Mouse (Mus musculus): ENCODE measurements around the gene Psmd14. TPM values are rescaled to one million over a fixed set of nuclear protein-coding genes. Genes with fewer than 3 reads are reported as not detected.

The Psmd14 gene
- polyA plus RNA-seq, 1 experiment = 70.8 TPM

- 81% methylated on average over 3 of the region's 3 CpGs for WGBS
- TF ChIP-seq CTCF (IDR thresholded peaks at IDR 0.05; ENCODE audit: control insufficient read depth, insufficient read depth, low read length) = no peak
- TF ChIP-seq POLR2A (IDR thresholded peaks at IDR 0.05; ENCODE audit: borderline replicate concordance, control insufficient read depth, low read depth, low read length) = no peak
- no peak overlapping the region for H3K4me3 ChIP-seq (replicated peaks; ENCODE audit: control insufficient read depth, low read depth, low read length)
- H3K4me1 ChIP-seq (ENCODE audit: control insufficient read depth, insufficient read depth, low read length) = no peaks in the 10 kb centered on the region; the same call in 1 of the 2 replicates
- H3K27ac ChIP-seq (ENCODE audit: control insufficient read depth, insufficient read depth, low read depth, low read length, poor library complexity) = no peak overlapping the region
Measured at GRCm38 (mm10) chr2:61689086-61689485, 22.4 kb upstream of the Psmd14 start.

DNA sequence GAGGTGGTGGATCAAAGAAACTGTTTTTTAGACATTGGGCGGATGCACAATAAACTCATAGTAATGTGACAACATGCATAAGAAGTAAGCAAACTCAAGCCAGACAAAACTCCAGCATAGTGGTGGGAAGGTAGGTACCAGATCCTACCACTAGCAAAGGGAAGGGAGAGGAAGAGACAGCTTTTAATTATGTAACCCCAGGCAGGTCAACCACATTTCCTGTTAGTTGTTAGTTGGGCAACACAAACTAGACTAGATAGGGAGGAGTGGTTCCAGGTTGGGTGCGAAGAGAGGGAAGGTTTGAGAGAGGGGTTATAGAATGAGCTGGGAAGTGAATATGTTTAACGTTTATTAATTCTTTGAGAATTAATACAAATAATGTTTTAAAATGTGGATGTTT is 1.9 kb upstream of the Psmd14 start:
- WGBS = 66% methylated on average over 3 of the region's 3 CpGs
- no peak overlapping the region for H3K27ac ChIP-seq (ENCODE audit: control insufficient read depth, insufficient read depth, low read depth, low read length, poor library complexity)
- TF ChIP-seq POLR2A (IDR thresholded peaks at IDR 0.05; ENCODE audit: borderline replicate concordance, control insufficient read depth, low read depth, low read length) = no peak
- TF ChIP-seq CTCF (IDR thresholded peaks at IDR 0.05; ENCODE audit: control insufficient read depth, insufficient read depth, low read length) = no peak
- no peak overlapping the region for H3K4me3 ChIP-seq (replicated peaks; ENCODE audit: control insufficient read depth, low read depth, low read length)
- peaks cover 2% of the 10 kb centered on the region for H3K4me1 ChIP-seq (ENCODE audit: control insufficient read depth, insufficient read depth, low read length)

DNA sequence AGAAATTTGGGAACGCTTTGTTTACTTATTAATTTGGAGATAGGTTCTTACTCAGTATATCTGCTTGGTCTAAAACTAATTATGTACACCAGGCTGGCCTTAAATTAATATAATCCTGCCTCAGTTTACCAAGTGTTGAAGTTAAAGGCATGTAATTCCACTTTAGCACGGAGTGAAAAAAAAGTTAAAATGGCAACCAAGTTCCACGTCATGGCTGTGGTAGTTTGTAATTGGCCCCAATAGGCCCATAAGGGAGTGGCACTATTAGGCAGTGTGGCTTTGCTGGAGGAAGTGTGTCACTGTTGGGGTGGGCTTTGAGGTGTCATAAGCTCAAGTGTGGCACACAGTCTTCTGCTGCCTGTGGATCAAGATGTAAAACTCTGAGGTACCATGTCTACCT is 1.0 kb downstream of the Psmd14 start:
- Histone ChIP-seq H3K4me3 (replicated peaks; ENCODE audit: control insufficient read depth, low read depth, low read length) (peak overlapping the region; percentile 43), H3K4me1 (ENCODE audit: control insufficient read depth, insufficient read depth, low read length) (peaks cover 2% of the 10 kb centered on the region), H3K27ac (ENCODE audit: control insufficient read depth, insufficient read depth, low read depth, low read length, poor library complexity) (no peak overlapping the region)
- 41% methylated on average over 3 of the region's 3 CpGs for whole genome bisulfite sequencing
- TF ChIP-seq POLR2A (IDR thresholded peaks at IDR 0.05; ENCODE audit: borderline replicate concordance, control insufficient read depth, low read depth, low read length) (no peak), CTCF (IDR thresholded peaks at IDR 0.05; ENCODE audit: control insufficient read depth, insufficient read depth, low read length) (no peak)

DNA sequence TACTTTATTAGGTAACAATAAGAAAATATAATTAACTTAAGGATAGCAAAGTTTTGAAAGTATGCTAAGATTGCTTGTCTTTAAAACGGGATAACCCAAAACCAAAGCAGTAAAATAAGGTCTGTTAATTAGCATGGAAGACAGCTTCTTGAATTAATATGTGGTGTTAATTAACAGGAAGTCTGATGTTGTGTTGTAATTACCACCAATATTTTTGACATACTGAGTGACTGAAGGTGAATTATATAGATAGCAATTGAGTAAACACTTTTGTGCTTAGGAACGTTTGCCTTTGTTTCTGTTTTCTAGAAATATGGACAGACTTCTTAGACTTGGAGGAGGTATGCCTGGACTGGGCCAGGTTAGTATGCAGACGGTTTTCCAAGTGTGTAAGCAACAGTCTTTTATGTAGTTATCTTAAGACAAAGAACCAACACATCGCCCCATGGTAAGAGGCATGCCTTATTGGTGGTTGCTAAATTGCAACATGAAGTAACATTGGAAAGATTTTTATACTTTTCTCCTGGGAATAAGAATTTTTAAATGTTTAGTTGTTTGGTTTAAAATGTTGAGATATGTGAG is 11.0 kb downstream of the Psmd14 start:
- H3K4me3 ChIP-seq (replicated peaks; ENCODE audit: control insufficient read depth, low read depth, low read length) = no peak overlapping the region
- no peak overlapping the region for H3K27ac ChIP-seq (ENCODE audit: control insufficient read depth, insufficient read depth, low read depth, low read length, poor library complexity)
- H3K4me1 ChIP-seq (ENCODE audit: control insufficient read depth, insufficient read depth, low read length) = no peaks in the 10 kb centered on the region
- TF ChIP-seq POLR2A (IDR thresholded peaks at IDR 0.05; ENCODE audit: borderline replicate concordance, control insufficient read depth, low read depth, low read length) (no peak), CTCF (IDR thresholded peaks at IDR 0.05; ENCODE audit: control insufficient read depth, insufficient read depth, low read length) (no peak)
- WGBS = 67% methylated on average over 4 of the region's 4 CpGs

DNA sequence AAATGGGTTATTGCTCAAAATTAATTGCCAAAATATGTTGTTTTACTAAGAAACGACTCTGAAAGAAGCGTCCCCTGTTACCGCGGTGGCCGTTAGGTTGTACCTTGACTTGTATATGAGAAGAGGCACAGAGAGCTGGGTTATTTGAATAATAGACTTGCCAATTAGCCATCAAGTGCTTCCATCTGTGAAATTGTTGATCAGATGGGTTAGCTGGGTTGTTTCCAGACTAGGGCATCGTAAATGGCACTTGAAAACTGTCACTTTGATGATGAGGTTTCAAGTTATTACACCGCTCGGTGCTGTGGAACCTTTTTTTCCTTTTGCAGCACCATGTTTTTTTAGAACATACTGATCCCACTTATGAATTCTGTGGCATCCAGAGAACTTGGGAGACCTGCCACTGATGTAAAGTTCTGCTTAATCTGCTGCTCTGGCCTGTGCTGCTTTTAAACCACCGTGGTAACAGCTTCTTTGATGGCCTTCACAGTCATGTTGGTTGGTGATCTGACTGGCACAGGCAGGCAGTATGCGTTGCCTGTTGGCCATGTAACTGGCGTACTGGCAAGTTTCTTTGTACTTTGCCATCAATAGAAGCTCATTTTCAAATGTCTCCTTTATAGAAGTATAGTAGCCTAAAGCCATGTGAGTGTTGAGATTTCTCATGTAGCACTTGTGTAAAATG is 21.4 kb downstream of the Psmd14 start:
- TF ChIP-seq POLR2A (IDR thresholded peaks at IDR 0.05; ENCODE audit: borderline replicate concordance, control insufficient read depth, low read depth, low read length) = no peak
- H3K4me1 ChIP-seq (ENCODE audit: control insufficient read depth, insufficient read depth, low read length) = no peaks in the 10 kb centered on the region; the same call in 1 of the 2 replicates
- no peak overlapping the region for H3K4me3 ChIP-seq (replicated peaks; ENCODE audit: control insufficient read depth, low read depth, low read length)
- WGBS = 93% methylated on average over 11 of the region's 11 CpGs
- no peak overlapping the region for H3K27ac ChIP-seq (ENCODE audit: control insufficient read depth, insufficient read depth, low read depth, low read length, poor library complexity)

DNA sequence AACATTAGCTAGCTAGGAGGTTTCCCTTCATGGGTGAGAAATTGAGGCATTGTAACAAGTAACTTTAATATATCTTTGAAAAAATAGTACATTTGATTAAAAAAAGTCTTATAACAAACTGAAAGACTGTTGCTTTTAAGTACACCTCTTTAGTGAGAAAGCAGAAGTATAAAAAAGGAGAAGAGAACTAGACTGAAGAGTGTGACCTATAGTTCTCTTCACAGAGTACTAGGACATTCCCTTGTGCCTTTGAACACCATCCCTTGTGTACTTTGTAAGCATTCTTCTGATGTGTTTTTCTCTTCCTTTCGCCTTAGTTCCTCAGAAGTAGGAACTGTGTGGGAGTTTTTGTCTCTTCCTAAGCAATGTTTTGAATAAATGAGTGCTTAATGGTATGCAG is 22.7 kb downstream of the Psmd14 start:
- no peak overlapping the region for H3K27ac ChIP-seq (ENCODE audit: control insufficient read depth, insufficient read depth, low read depth, low read length, poor library complexity)
- 48% methylated on average over 1 of the region's 1 CpGs for WGBS

GRCm38 (mm10) chr2:61746051-61746450 is 34.6 kb downstream of the Psmd14 start:
- Histone ChIP-seq H3K4me1 (ENCODE audit: control insufficient read depth, insufficient read depth, low read length) (no peaks in the 10 kb centered on the region), H3K4me3 (replicated peaks; ENCODE audit: control insufficient read depth, low read depth, low read length) (no peak overlapping the region), H3K27ac (ENCODE audit: control insufficient read depth, insufficient read depth, low read depth, low read length, poor library complexity) (no peak overlapping the region)
- TF ChIP-seq POLR2A (IDR thresholded peaks at IDR 0.05; ENCODE audit: borderline replicate concordance, control insufficient read depth, low read depth, low read length) = no peak
- no peak for TF ChIP-seq CTCF (IDR thresholded peaks at IDR 0.05; ENCODE audit: control insufficient read depth, insufficient read depth, low read length)
- WGBS = 80% methylated on average over 1 of the region's 1 CpGs

More for the DNA sequence above, 22.7 kb downstream of the Psmd14 start:
- Histone ChIP-seq H3K4me3 (replicated peaks; ENCODE audit: control insufficient read depth, low read depth, low read length) (no peak overlapping the region), H3K4me1 (ENCODE audit: control insufficient read depth, insufficient read depth, low read length) (no peaks in the 10 kb centered on the region; the same call in 1 of the 2 replicates)
- TF ChIP-seq CTCF (IDR thresholded peaks at IDR 0.05; ENCODE audit: control insufficient read depth, insufficient read depth, low read length) = no peak
- TF ChIP-seq POLR2A (IDR thresholded peaks at IDR 0.05; ENCODE audit: borderline replicate concordance, control insufficient read depth, low read depth, low read length) = no peak

GRCm38 (mm10) chr2:61746580-61746979 is 35.1 kb downstream of the Psmd14 start:
- Histone ChIP-seq H3K4me1 (ENCODE audit: control insufficient read depth, insufficient read depth, low read length) (no peaks in the 10 kb centered on the region), H3K27ac (ENCODE audit: control insufficient read depth, insufficient read depth, low read depth, low read length, poor library complexity) (no peak overlapping the region), H3K4me3 (replicated peaks; ENCODE audit: control insufficient read depth, low read depth, low read length) (no peak overlapping the region)
- 66% methylated on average over 2 of the region's 2 CpGs for WGBS
- TF ChIP-seq POLR2A (IDR thresholded peaks at IDR 0.05; ENCODE audit: borderline replicate concordance, control insufficient read depth, low read depth, low read length) = no peak
- TF ChIP-seq CTCF (IDR thresholded peaks at IDR 0.05; ENCODE audit: control insufficient read depth, insufficient read depth, low read length) = no peak

Measured in bone marrow, adult 2 months (tissue).